Mouse (Mus musculus): ENCODE measurements around the gene Dynlt1f. TPM values are rescaled to one million over a fixed set of nuclear protein-coding genes. Genes with fewer than 3 reads are reported as not detected.
A peak's percentile ranks its signal among the peaks of the same experiment; 100 is the strongest.
"Not testable (repeated sequence)": the region's sequence is repeated elsewhere in the genome, so short reads cannot be mapped to it uniquely, and the experiment has no call there.

Gene Dynlt1f
- 10 to 100 TPM; 49.0 to 51.0 TPM for total RNA-seq (2021)
- long read RNA-seq, experiment 1, transcript Dynlt1f-201 (5 exons, 771 nt): major isoform, 7 of 18 reads
- long read RNA-seq, experiment 1, partial matches to known transcripts: 4 of 18 reads
- long read RNA-seq, experiment 1, other reads (novel, unspliced or antisense): 7 of 18 reads
- long read RNA-seq, experiment 2, transcript Dynlt1f-201 (5 exons, 771 nt): major isoform, 5 of 14 reads
- long read RNA-seq, experiment 2, partial matches to known transcripts: 5 of 14 reads
- long read RNA-seq, experiment 2, other reads (novel, unspliced or antisense): 4 of 14 reads

GRCm38 (mm10) chr17:6655567-6656281 lies at the start of gene Dynlt1f:
TSS of gene Dynlt1f (minus strand) at chr17:6655900.
- peak; percentile 78 for DNase-seq

- not testable (repeated sequence) for DNase-seq
These were observed 47.9 kb upstream of the Dynlt1f start for GRCm38 (mm10) chr17:6703381-6704270.

- not testable (repeated sequence) for DNase-seq
These were observed 47.0 kb upstream of the Dynlt1f start for GRCm38 (mm10) chr17:6702625-6703221.

GRCm38 (mm10) chr17:6700077-6700476 lies 44.4 kb upstream of the Dynlt1f start:
- not testable (repeated sequence) for DNase-seq

GRCm38 (mm10) chr17:6699502-6699901 lies 43.8 kb upstream of the Dynlt1f start:
- not testable (repeated sequence) for DNase-seq

- DNase-seq: peak; percentile 49
These were observed 41.6 kb upstream of the Dynlt1f start for GRCm38 (mm10) chr17:6697224-6697775.

- not testable (repeated sequence) for DNase-seq
These were observed 40.8 kb upstream of the Dynlt1f start for GRCm38 (mm10) chr17:6696521-6696920.

GRCm38 (mm10) chr17:6695712-6696111 lies 40.0 kb upstream of the Dynlt1f start:
- not testable (repeated sequence) for DNase-seq

GRCm38 (mm10) chr17:6691596-6691995 lies 35.9 kb upstream of the Dynlt1f start:
- DNase-seq: peak; percentile 73

GRCm38 (mm10) chr17:6689344-6689743 lies 33.6 kb upstream of the Dynlt1f start:
- not testable (repeated sequence) for DNase-seq

GRCm38 (mm10) chr17:6686299-6686971 lies 30.7 kb upstream of the Dynlt1f start:
- not testable (repeated sequence) for DNase-seq

GRCm38 (mm10) chr17:6685288-6685818 lies 29.7 kb upstream of the Dynlt1f start:
- DNase-seq: not testable (repeated sequence)

- DNase-seq: not testable (repeated sequence)
These were observed 29.0 kb upstream of the Dynlt1f start for GRCm38 (mm10) chr17:6684464-6685287.

- not testable (repeated sequence) for DNase-seq
These were observed 28.0 kb upstream of the Dynlt1f start for GRCm38 (mm10) chr17:6683702-6684101.

GRCm38 (mm10) chr17:6681721-6682120 lies 26.0 kb upstream of the Dynlt1f start:
- not testable (repeated sequence) for DNase-seq

- DNase-seq: not testable (repeated sequence)
These were observed 22.4 kb upstream of the Dynlt1f start for GRCm38 (mm10) chr17:6678063-6678462.

- not testable (repeated sequence) for DNase-seq
These were observed 18.6 kb upstream of the Dynlt1f start for GRCm38 (mm10) chr17:6674297-6674696.

GRCm38 (mm10) chr17:6668522-6668921 lies 12.8 kb upstream of the Dynlt1f start:
- not testable (repeated sequence) for DNase-seq

GRCm38 (mm10) chr17:6665389-6665788 lies 9.7 kb upstream of the Dynlt1f start:
- not testable (repeated sequence) for DNase-seq

GRCm38 (mm10) chr17:6662840-6663239 lies 7.1 kb upstream of the Dynlt1f start:
- DNase-seq: peak; percentile 4
